Mouse (Mus musculus): Measurements from ENCODE around the gene Spop. TPM values are rescaled to one million over a fixed set of nuclear protein-coding genes. Genes with fewer than 3 reads are reported as not detected.

Gene Spop
- polyA plus RNA-seq, 1 experiment from 2014 or later = 161 TPM

DNA sequence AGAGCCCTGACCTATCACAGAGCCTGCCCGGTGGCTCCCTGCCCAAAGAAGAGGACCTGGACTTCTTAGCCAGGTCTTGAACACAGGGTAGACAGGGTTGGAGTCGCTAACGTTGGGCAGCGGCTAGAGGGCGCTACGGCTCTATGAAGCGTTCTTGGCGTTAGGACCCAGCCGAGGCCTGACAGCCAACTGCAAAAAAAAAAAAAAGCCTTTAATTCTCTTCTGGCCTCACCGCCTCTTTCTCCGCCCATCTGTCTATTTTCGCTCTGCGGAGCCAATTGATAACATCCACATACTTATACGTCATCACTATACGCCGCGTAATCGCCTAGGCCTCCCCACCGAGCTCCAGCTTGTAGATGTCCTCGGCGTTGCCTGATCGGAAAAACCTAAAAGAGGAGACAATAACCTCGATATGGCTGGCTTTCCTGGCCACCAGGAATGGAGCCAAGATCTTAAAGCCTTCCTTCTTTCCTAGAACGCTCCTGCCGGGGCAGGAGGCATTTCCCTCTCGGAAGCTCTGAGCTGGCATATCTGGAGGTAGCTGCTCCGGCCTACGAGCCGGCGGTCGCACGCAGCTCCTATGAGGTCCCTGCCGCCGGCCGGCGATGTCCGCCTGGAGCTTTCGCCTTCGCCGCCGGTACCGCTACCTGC lies 29.4 kb upstream of the Spop start, which contains the start of gene Slc35b1:
Slc35b1 (plus strand) TSS at position 374 of the 654 bp plus-strand sequence.
- H3K4me2 ChIP-seq (ENCODE audit: low read length) = peak within 1 kb of the TSS; percentile 69
- H3K27me3 ChIP-seq (ENCODE audit: control insufficient read depth, insufficient read depth, low read length) = no peaks in the 10 kb centered on the region
- H3K9me3 ChIP-seq (ENCODE audit: control insufficient read depth, low read length) = no peaks in the 10 kb centered on the region
- H3K27ac ChIP-seq (replicated peaks; ENCODE audit: low read depth, low read length) = peak within 1 kb of the TSS; percentile 91
- H3K36me3 ChIP-seq (ENCODE audit: control insufficient read depth, insufficient read depth, low read length) = peaks cover 32% of the 10 kb centered on the region
- H3K4me1 ChIP-seq (ENCODE audit: control insufficient read depth, insufficient read depth, low read length) = peaks cover 12% of the 10 kb centered on the region
- H3K4me3 ChIP-seq (replicated peaks; ENCODE audit: low read depth, low read length) = peak within 1 kb of the TSS; percentile 91
- WGBS = under 1% methylated on average over 42 of the region's 42 CpGs
- DNase-seq = peak; percentile 99
- H3K9ac ChIP-seq (replicated peaks; ENCODE audit: low read length) = peak within 1 kb of the TSS; percentile 97
- ATAC-seq (ENCODE audit: low FRiP score, low TSS enrichment) = peak; percentile 95

GRCm38 (mm10) chr11:95384973-95385320 lies 28.9 kb upstream of the Spop start:
- WGBS = 0% methylated on average over 14 of the region's 14 CpGs
- Histone ChIP-seq H3K9ac (replicated peaks; ENCODE audit: low read length) (peak overlapping the region; percentile 97), H3K36me3 (ENCODE audit: control insufficient read depth, insufficient read depth, low read length) (peaks cover 37% of the 10 kb centered on the region), H3K4me3 (replicated peaks; ENCODE audit: low read depth, low read length) (peak overlapping the region; percentile 91), H3K4me1 (ENCODE audit: control insufficient read depth, insufficient read depth, low read length) (peaks cover 12% of the 10 kb centered on the region), H3K4me2 (ENCODE audit: low read length) (peak overlapping the region; percentile 69), H3K9me3 (ENCODE audit: control insufficient read depth, low read length) (no peaks in the 10 kb centered on the region), H3K27ac (replicated peaks; ENCODE audit: low read depth, low read length) (peak overlapping the region; percentile 91), H3K27me3 (ENCODE audit: control insufficient read depth, insufficient read depth, low read length) (no peaks in the 10 kb centered on the region)
- peak; percentile 49 for ATAC-seq (ENCODE audit: low FRiP score, low TSS enrichment)
- DNase-seq = no peak

DNA sequence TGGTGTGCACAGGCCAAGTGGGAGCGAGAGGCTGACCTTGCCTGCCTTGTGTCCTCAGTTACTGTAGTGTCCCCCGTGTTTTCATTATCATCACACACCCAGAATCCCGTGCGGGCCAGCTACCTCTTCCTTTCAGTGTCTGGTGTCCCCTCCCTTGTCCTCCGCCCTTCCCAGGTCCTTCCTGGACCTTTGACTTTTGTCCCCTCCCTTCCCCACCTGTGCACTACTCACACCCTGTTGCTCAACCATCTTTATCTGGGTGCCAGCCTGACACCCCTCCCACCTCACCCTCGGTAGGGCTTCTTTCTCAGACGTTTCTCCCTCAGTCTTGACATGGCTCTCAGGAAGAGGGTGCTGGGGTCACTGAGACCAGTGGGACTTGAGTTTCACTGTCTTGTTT lies 26.5 kb upstream of the Spop start:
- H3K9ac ChIP-seq (replicated peaks; ENCODE audit: low read length) = no peak overlapping the region
- H3K4me2 ChIP-seq (ENCODE audit: low read length) = no peak overlapping the region
- no peaks in the 10 kb centered on the region for H3K9me3 ChIP-seq (ENCODE audit: control insufficient read depth, low read length)
- no peaks in the 10 kb centered on the region for H3K27me3 ChIP-seq (ENCODE audit: control insufficient read depth, insufficient read depth, low read length)
- no peak for DNase-seq
- H3K27ac ChIP-seq (replicated peaks; ENCODE audit: low read depth, low read length) = no peak overlapping the region
- WGBS = 92% methylated on average over 7 of the region's 7 CpGs
- H3K36me3 ChIP-seq (ENCODE audit: control insufficient read depth, insufficient read depth, low read length) = peaks cover 61% of the 10 kb centered on the region
- H3K4me3 ChIP-seq (replicated peaks; ENCODE audit: low read depth, low read length) = no peak overlapping the region
- peaks cover 12% of the 10 kb centered on the region for H3K4me1 ChIP-seq (ENCODE audit: control insufficient read depth, insufficient read depth, low read length)
- ATAC-seq (ENCODE audit: low FRiP score, low TSS enrichment) = no peak

GRCm38 (mm10) chr11:95389006-95389405 lies 24.9 kb upstream of the Spop start:
- ATAC-seq (ENCODE audit: low FRiP score, low TSS enrichment) (no peak), DNase-seq (peak; percentile 40)
- peaks cover 67% of the 10 kb centered on the region for H3K36me3 ChIP-seq (ENCODE audit: control insufficient read depth, insufficient read depth, low read length)
- H3K27ac ChIP-seq (replicated peaks; ENCODE audit: low read depth, low read length) = no peak overlapping the region
- H3K4me1 ChIP-seq (ENCODE audit: control insufficient read depth, insufficient read depth, low read length) = peaks cover 12% of the 10 kb centered on the region
- WGBS = 78% methylated on average over 3 of the region's 3 CpGs
- H3K4me3 ChIP-seq (replicated peaks; ENCODE audit: low read depth, low read length) = no peak overlapping the region
- no peaks in the 10 kb centered on the region for H3K27me3 ChIP-seq (ENCODE audit: control insufficient read depth, insufficient read depth, low read length)
- no peaks in the 10 kb centered on the region for H3K9me3 ChIP-seq (ENCODE audit: control insufficient read depth, low read length)
- H3K9ac ChIP-seq (replicated peaks; ENCODE audit: low read length) = no peak overlapping the region
- H3K4me2 ChIP-seq (ENCODE audit: low read length) = no peak overlapping the region

GRCm38 (mm10) chr11:95390420-95390819 lies 23.5 kb upstream of the Spop start:
- WGBS = 96% methylated on average over 6 of the region's 6 CpGs
- Histone ChIP-seq H3K36me3 (ENCODE audit: control insufficient read depth, insufficient read depth, low read length) (peaks cover 67% of the 10 kb centered on the region), H3K4me1 (ENCODE audit: control insufficient read depth, insufficient read depth, low read length) (peaks cover 11% of the 10 kb centered on the region)

GRCm38 (mm10) chr11:95391201-95391600 lies 22.7 kb upstream of the Spop start:
- Histone ChIP-seq H3K9me3 (ENCODE audit: control insufficient read depth, low read length) (no peaks in the 10 kb centered on the region), H3K27ac (replicated peaks; ENCODE audit: low read depth, low read length) (no peak overlapping the region), H3K36me3 (ENCODE audit: control insufficient read depth, insufficient read depth, low read length) (peaks cover 67% of the 10 kb centered on the region), H3K4me1 (ENCODE audit: control insufficient read depth, insufficient read depth, low read length) (peaks cover 4% of the 10 kb centered on the region; the same call in 1 of the 2 replicates), H3K9ac (replicated peaks; ENCODE audit: low read length) (no peak overlapping the region), H3K4me3 (replicated peaks; ENCODE audit: low read depth, low read length) (no peak overlapping the region), H3K4me2 (ENCODE audit: low read length) (no peak overlapping the region), H3K27me3 (ENCODE audit: control insufficient read depth, insufficient read depth, low read length) (no peaks in the 10 kb centered on the region)
- ATAC-seq (ENCODE audit: low FRiP score, low TSS enrichment) (no peak), DNase-seq (no peak)
- 75% methylated on average over 4 of the region's 4 CpGs for WGBS

More at GRCm38 (mm10) chr11:95390420-95390819, 23.5 kb upstream of the Spop start:
- Histone ChIP-seq H3K9ac (replicated peaks; ENCODE audit: low read length) (no peak overlapping the region), H3K4me2 (ENCODE audit: low read length) (no peak overlapping the region), H3K9me3 (ENCODE audit: control insufficient read depth, low read length) (no peaks in the 10 kb centered on the region), H3K27ac (replicated peaks; ENCODE audit: low read depth, low read length) (no peak overlapping the region), H3K4me3 (replicated peaks; ENCODE audit: low read depth, low read length) (no peak overlapping the region), H3K27me3 (ENCODE audit: control insufficient read depth, insufficient read depth, low read length) (no peaks in the 10 kb centered on the region)
- DNase-seq = no peak
- no peak for ATAC-seq (ENCODE audit: low FRiP score, low TSS enrichment)

DNA sequence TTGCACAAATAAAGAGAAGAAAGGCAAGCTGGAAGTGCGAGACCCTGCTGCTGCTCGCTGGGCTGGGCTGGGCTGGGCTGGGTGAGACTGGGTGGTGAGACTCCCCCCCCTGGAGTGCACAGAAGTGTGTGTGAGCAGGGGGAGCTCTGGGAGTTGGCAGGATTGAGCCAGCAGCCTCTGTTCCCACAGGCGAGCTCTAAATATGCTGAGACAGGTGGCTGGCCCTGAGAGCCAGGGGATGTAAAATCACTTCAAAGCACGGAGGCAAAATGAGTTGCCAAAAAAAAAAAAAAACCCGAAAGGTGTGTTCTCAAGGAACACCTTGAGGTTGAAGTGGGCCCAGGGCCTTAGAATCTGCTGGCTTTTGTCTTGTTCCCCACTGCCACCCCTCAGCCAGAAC lies 22.1 kb upstream of the Spop start:
- WGBS = 69% methylated on average over 5 of the region's 5 CpGs
- DNase-seq = no peak
- Histone ChIP-seq H3K27me3 (ENCODE audit: control insufficient read depth, insufficient read depth, low read length) (no peaks in the 10 kb centered on the region), H3K4me1 (ENCODE audit: control insufficient read depth, insufficient read depth, low read length) (no peaks in the 10 kb centered on the region), H3K9me3 (ENCODE audit: control insufficient read depth, low read length) (no peaks in the 10 kb centered on the region), H3K27ac (replicated peaks; ENCODE audit: low read depth, low read length) (0 out of 2 replicates have a peak overlapping the region, but pooled peaks have one; percentile 3), H3K4me3 (replicated peaks; ENCODE audit: low read depth, low read length) (no peak overlapping the region), H3K9ac (replicated peaks; ENCODE audit: low read length) (no peak overlapping the region), H3K4me2 (ENCODE audit: low read length) (no peak overlapping the region), H3K36me3 (ENCODE audit: control insufficient read depth, insufficient read depth, low read length) (peaks cover 63% of the 10 kb centered on the region)
- no peak for ATAC-seq (ENCODE audit: low FRiP score, low TSS enrichment)

GRCm38 (mm10) chr11:95392223-95392667 lies 21.6 kb upstream of the Spop start:
- 45% methylated on average over 7 of the region's 7 CpGs for WGBS
- Histone ChIP-seq H3K9ac (replicated peaks; ENCODE audit: low read length) (no peak overlapping the region), H3K9me3 (ENCODE audit: control insufficient read depth, low read length) (no peaks in the 10 kb centered on the region), H3K36me3 (ENCODE audit: control insufficient read depth, insufficient read depth, low read length) (peaks cover 58% of the 10 kb centered on the region), H3K4me2 (ENCODE audit: low read length) (no peak overlapping the region), H3K27ac (replicated peaks; ENCODE audit: low read depth, low read length) (0 out of 2 replicates have a peak overlapping the region, but pooled peaks have one; percentile 3), H3K4me1 (ENCODE audit: control insufficient read depth, insufficient read depth, low read length) (no peaks in the 10 kb centered on the region), H3K27me3 (ENCODE audit: control insufficient read depth, insufficient read depth, low read length) (no peaks in the 10 kb centered on the region), H3K4me3 (replicated peaks; ENCODE audit: low read depth, low read length) (no peak overlapping the region)
- ATAC-seq (ENCODE audit: low FRiP score, low TSS enrichment) = peak; percentile 31; the same call in 1 of the 2 replicates
- DNase-seq = peak; percentile 49

Data from midbrain, embryonic 14.5 days (tissue).